ENCODE assay signal across 10 mouse cellular contexts in the genomic region with DNA sequence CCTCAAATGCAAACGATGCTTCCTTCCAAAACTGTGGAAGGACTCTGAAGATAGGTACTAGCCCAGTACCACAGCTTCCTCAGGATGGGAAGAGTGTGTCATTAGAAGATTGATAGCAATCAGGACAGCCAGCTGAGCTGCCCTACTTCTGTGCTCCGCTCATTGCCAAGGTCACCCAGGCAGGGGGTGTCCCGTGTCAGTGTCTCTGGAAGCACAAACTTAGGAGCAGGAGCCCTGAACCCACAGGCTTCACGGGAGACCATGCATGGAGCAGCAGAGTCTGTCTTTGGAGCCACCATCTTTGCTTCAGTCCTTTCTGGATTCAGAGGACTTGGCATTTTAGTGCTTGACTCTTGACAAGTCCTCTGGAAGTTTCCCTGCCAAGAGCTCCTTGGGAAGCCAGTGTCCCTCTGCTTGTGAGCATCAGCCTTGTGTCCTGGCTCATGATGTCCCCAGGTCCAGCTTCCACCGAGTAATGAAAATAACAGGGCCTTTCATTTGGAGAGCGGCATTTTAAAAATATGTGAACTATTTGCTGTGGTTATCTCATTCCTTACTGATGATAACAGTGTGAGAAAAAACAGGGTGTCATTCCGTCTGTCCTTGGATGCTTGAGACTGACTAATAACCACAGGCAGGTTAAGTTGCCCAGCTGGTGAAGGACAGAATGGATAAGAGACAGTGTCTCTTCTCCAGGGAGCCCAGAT. TPM values are rescaled to one million over a fixed set of nuclear protein-coding genes. Genes with fewer than 3 reads are reported as not detected.
DNase-seq lines count a peak whose midpoint lies in the region; ATAC-seq and TF ChIP-seq lines count a peak whose summit lies in the region.
"Had no signal": no experiment of that assay in that cellular context is flagged by ENCODE, and none has a peak within 500 bp of the region (broad histone marks: within the 10 kb centered on the region; RNA-seq: fewer than 3 reads in every experiment).

No protein-coding gene starts in this region.

- peak; percentile 18 for DNase-seq in gastrocnemius, postnatal 14 days
- DNase-seq in gastrocnemius, postnatal 10 days, result no peak
- DNase-seq in lung, postnatal 0 days (ENCODE audit: low spot score), result no peak
- no peak for DNase-seq in lung, postnatal 36 days
- peak; percentile 31 for DNase-seq in adrenal gland, postnatal 25 days
- no peak for DNase-seq in layer of hippocampus, adult 8-10 months (ENCODE audit: low spot score in 2 of 2)
- no peak for DNase-seq in left cerebral cortex, postnatal 4 days

- intact Hi-C loops in gastrocnemius, postnatal 14 days (cut with DNase I; ENCODE audit: low total_unique reads), result no loop called here
- intact Hi-C loops in left cerebral cortex, postnatal 4 days (cut with DNase I), result no loop called here

- no peak overlapping the region for H3K9ac ChIP-seq in lung, postnatal 0 days (replicated peaks; ENCODE audit: low read depth)
- H3K9ac ChIP-seq: limb, embryonic 12.5 days had no signal

- peak; percentile 35; the same call in 1 of the 2 replicates for ATAC-seq in lung, postnatal 0 days
- peak; percentile 84 for ATAC-seq in megakaryocyte-erythroid progenitor cell, adult 5-6 weeks (replicated peaks; ENCODE audit: low FRiP score, low TSS enrichment, poor library complexity, severe bottlenecking)
- ATAC-seq: midbrain, embryonic 16.5 days had no signal

- no peak overlapping the region for H3K4me3 ChIP-seq in lung, postnatal 0 days (ENCODE audit: low read depth, low read length)
- H3K4me3 ChIP-seq: limb, embryonic 12.5 days had no signal

- H3K4me2 ChIP-seq in lung, postnatal 0 days (replicated peaks; ENCODE audit: low read depth, low read length), result no peak overlapping the region
- H3K4me2 ChIP-seq: limb, embryonic 12.5 days had no signal

- peaks cover 11% of the 10 kb centered on the region; the same call in 1 of the 2 replicates for H3K4me1 ChIP-seq in lung, postnatal 0 days (ENCODE audit: insufficient read depth, low read depth, low read length)

- no peak overlapping the region for H3K27ac ChIP-seq in lung, postnatal 0 days (ENCODE audit: low read length)

- TF ChIP-seq CTCF in lung, postnatal 0 days (IDR thresholded peaks at IDR 0.05), result no peak

- H3K9me3 ChIP-seq in lung, postnatal 0 days (ENCODE audit: low read length), result no peaks in the 10 kb centered on the region
- H3K9me3 ChIP-seq: limb, embryonic 12.5 days had no signal

- TF ChIP-seq EP300 in lung, postnatal 0 days (IDR thresholded peaks at IDR 0.05), result no peak

- no peaks in the 10 kb centered on the region for H3K27me3 ChIP-seq in lung, postnatal 0 days (replicated peaks; ENCODE audit: insufficient read depth, low read length)
- H3K27me3 ChIP-seq: limb, embryonic 12.5 days had no signal

- 43% methylated on average over 7 of the region's 7 CpGs for WGBS in lung, postnatal 0 days

- no peaks in the 10 kb centered on the region for H3K36me3 ChIP-seq in lung, postnatal 0 days (ENCODE audit: insufficient read depth, low read length)

RNA-seq across cellular contexts. Expression of gene Etv6, which starts 54.3 kb away (rescaled TPM):
- 1 to 10 TPM; 7.8 to 8.3 TPM for total RNA-seq in gastrocnemius, postnatal 14 days (2021)
- total RNA-seq in gastrocnemius, postnatal 10 days (2021), result 10 to 100 TPM; 12.9 to 14.0 TPM
- polyA plus RNA-seq in lung, postnatal 0 days (2015; fragmentation: Nextera tagmentation; extraction: Ambion mirVana), result 5.5 and 6.2 TPM in 2 replicates
- 40.9 and 66.0 TPM in 2 replicates for total RNA-seq in adrenal gland, postnatal 25 days (2021)
- total RNA-seq in megakaryocyte-erythroid progenitor cell, adult 5-6 weeks (2014; fragmentation: Nextera tagmentation), result 30.8 and 38.8 TPM in 2 replicates
- 24.7 and 34.1 TPM in 2 replicates for total RNA-seq in megakaryocyte-erythroid progenitor cell, adult 5-6 weeks (2017)
- total RNA-seq in layer of hippocampus, adult 8-10 months (2022), result 10 to 100 TPM; 10.7 to 14.7 (median 12.2) TPM
- 10 to 100 TPM; 18.8 to 27.2 TPM for total RNA-seq in left cerebral cortex, postnatal 4 days (2021)

Comparison
In these comparisons a context has a peak if more than half of its experiments do, and no peak if none do; other contexts are left out.
1. DNase-seq: peak in gastrocnemius, postnatal 14 days (single experiment) and adrenal gland, postnatal 25 days (single experiment); none in gastrocnemius, postnatal 10 days (single experiment), lung, postnatal 0 days (single experiment), lung, postnatal 36 days (single experiment), layer of hippocampus, adult 8-10 months (0 of 2) and left cerebral cortex, postnatal 4 days (single experiment).